Comparison of ENCODE assay signal across 8 mouse cellular contexts in genomic region chr9:110304516-110304915, GRCm38 (mm10). TPM values are rescaled to one million over a fixed set of nuclear protein-coding genes. Genes with fewer than 3 reads are reported as not detected.
DNase-seq lines count a peak whose midpoint lies in the region; ATAC-seq and TF ChIP-seq lines count a peak whose summit lies in the region.

No protein-coding gene starts in this region.

- TF ChIP-seq CTCF in layer of hippocampus, adult 2 months (conservative IDR thresholded peaks at IDR 0.05), result peak; percentile 75
- peak; percentile 46 for TF ChIP-seq CTCF in forebrain, postnatal 0 days (IDR thresholded peaks at IDR 0.05; ENCODE audit: low read depth)

- H3K9ac ChIP-seq in forebrain, postnatal 0 days, result peak overlapping the region; percentile 57
- H3K9ac ChIP-seq in limb, embryonic 15.5 days, result peak overlapping the region; percentile 37; the same call in 1 of the 2 replicates
- H3K9ac ChIP-seq in neural tube, embryonic 13.5 days, result peak overlapping the region; percentile 89

- no peaks in the 10 kb centered on the region for H3K27me3 ChIP-seq in forebrain, postnatal 0 days (ENCODE audit: insufficient read depth, low read length)
- no peaks in the 10 kb centered on the region for H3K27me3 ChIP-seq in limb, embryonic 15.5 days
- H3K27me3 ChIP-seq in neural tube, embryonic 13.5 days, result no peaks in the 10 kb centered on the region

- no peaks in the 10 kb centered on the region for H3K4me1 ChIP-seq in forebrain, postnatal 0 days (ENCODE audit: insufficient read depth)
- H3K4me1 ChIP-seq in limb, embryonic 15.5 days, result peaks cover 8% of the 10 kb centered on the region
- H3K4me1 ChIP-seq in neural tube, embryonic 13.5 days (replicated peaks), result peaks cover 22% of the 10 kb centered on the region

- H3K9me3 ChIP-seq in forebrain, postnatal 0 days (ENCODE audit: low read length), result no peaks in the 10 kb centered on the region
- no peaks in the 10 kb centered on the region for H3K9me3 ChIP-seq in limb, embryonic 15.5 days
- no peaks in the 10 kb centered on the region for H3K9me3 ChIP-seq in neural tube, embryonic 13.5 days

- no peak for DNase-seq in layer of hippocampus, adult 2 months (ENCODE audit: low spot score in 2 of 2)
- DNase-seq in layer of hippocampus, adult 9-11 months, result no peak
- DNase-seq in ZHBTc4 (ENCODE audit: low read depth, low spot score), result peak; percentile 77
- no peak for DNase-seq in forebrain, postnatal 0 days
- DNase-seq in frontal cortex, postnatal 25 days (ENCODE audit: low spot score in 2 of 2), result no peak
- no peak for DNase-seq in urinary bladder, postnatal 25 days (ENCODE audit: low spot score)

- H3K27ac ChIP-seq in layer of hippocampus, adult 2 months, result peak overlapping the region; percentile 96
- H3K27ac ChIP-seq in forebrain, postnatal 0 days (ENCODE audit: low read depth, low read length), result peak overlapping the region; percentile 94
- H3K27ac ChIP-seq in limb, embryonic 15.5 days, result peak overlapping the region; percentile 96
- H3K27ac ChIP-seq in neural tube, embryonic 13.5 days (replicated peaks), result peak overlapping the region; percentile 97

- H3K4me2 ChIP-seq in forebrain, postnatal 0 days (ENCODE audit: low read depth), result peak overlapping the region; percentile 57
- H3K4me2 ChIP-seq in limb, embryonic 15.5 days, result peak overlapping the region; percentile 78
- peak overlapping the region; percentile 70 for H3K4me2 ChIP-seq in neural tube, embryonic 13.5 days

- peak; percentile 50 for ATAC-seq in forebrain, postnatal 0 days
- ATAC-seq in limb, embryonic 15.5 days (ENCODE audit: insufficient number of reproducible peaks, low FRiP score, low TSS enrichment, low read depth), result no peak
- peak; percentile 44; the same call in 1 of the 2 replicates for ATAC-seq in neural tube, embryonic 13.5 days (ENCODE audit: low read depth)

- WGBS in forebrain, postnatal 0 days, result 3% methylated on average over 4 of the region's 4 CpGs
- 3% methylated on average over 4 of the region's 4 CpGs for WGBS in limb, embryonic 15.5 days
- 6% methylated on average over 4 of the region's 4 CpGs for WGBS in neural tube, embryonic 13.5 days

- H3K4me3 ChIP-seq in layer of hippocampus, adult 2 months, result peak overlapping the region; percentile 74
- H3K4me3 ChIP-seq in forebrain, postnatal 0 days (ENCODE audit: low read depth, low read length), result peak overlapping the region; percentile 49
- H3K4me3 ChIP-seq in limb, embryonic 15.5 days, result peak overlapping the region; percentile 64
- peak overlapping the region; percentile 56 for H3K4me3 ChIP-seq in neural tube, embryonic 13.5 days

- no peaks in the 10 kb centered on the region for H3K36me3 ChIP-seq in forebrain, postnatal 0 days (ENCODE audit: insufficient read depth)
- H3K36me3 ChIP-seq in limb, embryonic 15.5 days, result no peaks in the 10 kb centered on the region
- H3K36me3 ChIP-seq in neural tube, embryonic 13.5 days, result 0 out of 2 replicates have a peak, but pooled peaks cover 2% of the 10 kb centered on the region

RNA-seq across cellular contexts. Expression of gene Elp6, which starts 0.5 kb away (rescaled TPM):
- total RNA-seq in layer of hippocampus, adult 2 months (2021), result 10 to 100 TPM; 14.8 to 14.9 TPM
- total RNA-seq in forebrain, postnatal 0 days (2014; rRNA removed), result 27.8 and 35.2 TPM in 2 replicates
- polyA plus RNA-seq in forebrain, postnatal 0 days (2015; fragmentation: Nextera tagmentation; extraction: Ambion mirVana), result 27.1 and 27.5 TPM in 2 replicates
- 22.9 and 25.9 TPM in 2 replicates for polyA plus RNA-seq in limb, embryonic 15.5 days (2015; fragmentation: Nextera tagmentation; extraction: Ambion mirVana)
- polyA plus RNA-seq in neural tube, embryonic 13.5 days (2015; fragmentation: Nextera tagmentation; extraction: Ambion mirVana), result 35.8 and 39.2 TPM in 2 replicates

RNA-seq across cellular contexts. Expression of gene Scap, which starts 28.6 kb away (rescaled TPM):
- total RNA-seq in layer of hippocampus, adult 2 months (2021), result 10 to 100 TPM; 93.4 to 95.0 TPM
- total RNA-seq in forebrain, postnatal 0 days (2014; rRNA removed), result 87.6 and 111 TPM in 2 replicates
- polyA plus RNA-seq in forebrain, postnatal 0 days (2015; fragmentation: Nextera tagmentation; extraction: Ambion mirVana), result 40.1 and 49.5 TPM in 2 replicates
- 35.0 and 38.8 TPM in 2 replicates for polyA plus RNA-seq in limb, embryonic 15.5 days (2015; fragmentation: Nextera tagmentation; extraction: Ambion mirVana)
- 45.5 and 47.5 TPM in 2 replicates for polyA plus RNA-seq in neural tube, embryonic 13.5 days (2015; fragmentation: Nextera tagmentation; extraction: Ambion mirVana)

Comparison
In these comparisons a context has a peak if more than half of its experiments do, and no peak if none do; other contexts are left out.
1. H3K9ac ChIP-seq: peak in every context shown above with its lines; median percentile 89 in neural tube, embryonic 13.5 days; 57 in forebrain, postnatal 0 days; 37 in limb, embryonic 15.5 days.